Mouse (Mus musculus): ENCODE results near the gene Nexn. TPM values are rescaled to one million over a fixed set of nuclear protein-coding genes. Genes with fewer than 3 reads are reported as not detected.
"Not testable (repeated sequence)": the region's sequence is repeated elsewhere in the genome, so short reads cannot be mapped to it uniquely, and the experiment has no call there.

The Nexn gene
- polyA plus RNA-seq (2015; fragmentation: Nextera tagmentation; extraction: Ambion mirVana): 23.3 and 31.2 TPM in 2 replicates

GRCm38 (mm10) chr3:152266036-152266421 lies at the start of gene Nexn:
Nexn (minus strand) TSS chr3:152266350.
- H3K27me3 ChIP-seq (replicated peaks): no peaks in the 10 kb centered on the region
- H3K27ac ChIP-seq: peak within 1 kb of the TSS; percentile 77
- H3K4me1 ChIP-seq (replicated peaks): 0 out of 2 replicates have a peak, but pooled peaks cover 10% of the 10 kb centered on the region
- peak within 1 kb of the TSS; percentile 97 for H3K4me2 ChIP-seq (replicated peaks)
- WGBS: 11% methylated on average over 13 of the region's 13 CpGs
- H3K9ac ChIP-seq: peak within 1 kb of the TSS; percentile 81
- H3K36me3 ChIP-seq: no peaks in the 10 kb centered on the region
- no peaks in the 10 kb centered on the region for H3K9me3 ChIP-seq
- ATAC-seq: no peak; the same call in none of the 2 replicates
- H3K4me3 ChIP-seq (replicated peaks): peak within 1 kb of the TSS; percentile 59

GRCm38 (mm10) chr3:152315613-152316012 lies 49.5 kb upstream of the Nexn start:
- Histone ChIP-seq H3K9ac (no peak overlapping the region), H3K36me3 (no peaks in the 10 kb centered on the region), H3K9me3 (no peaks in the 10 kb centered on the region), H3K27me3 (replicated peaks) (no peaks in the 10 kb centered on the region), H3K4me3 (replicated peaks) (no peak overlapping the region), H3K4me1 (replicated peaks) (no peaks in the 10 kb centered on the region), H3K27ac (no peak overlapping the region), H3K4me2 (replicated peaks) (no peak overlapping the region)
- WGBS: 13% methylated on average over 7 of the region's 7 CpGs
- ATAC-seq: peak; percentile 91

GRCm38 (mm10) chr3:152314666-152315065 lies 48.5 kb upstream of the Nexn start:
- H3K27ac ChIP-seq; H3K9me3 ChIP-seq; H3K4me2 ChIP-seq (replicated peaks); H3K4me3 ChIP-seq (replicated peaks); H3K36me3 ChIP-seq; H3K27me3 ChIP-seq (replicated peaks); H3K9ac ChIP-seq; ATAC-seq; H3K4me1 ChIP-seq (replicated peaks): not testable (repeated sequence)
- 77% methylated on average over 14 of the region's 14 CpGs for WGBS

GRCm38 (mm10) chr3:152309250-152309645 lies 43.1 kb upstream of the Nexn start:
- H3K36me3 ChIP-seq: 0 out of 2 replicates have a peak, but pooled peaks cover 3% of the 10 kb centered on the region
- no peak overlapping the region for H3K9ac ChIP-seq
- WGBS: 75% methylated on average over 9 of the region's 9 CpGs
- no peak overlapping the region for H3K4me3 ChIP-seq (replicated peaks)
- no peak overlapping the region for H3K4me2 ChIP-seq (replicated peaks)
- H3K27ac ChIP-seq: peak overlapping the region; percentile 81
- ATAC-seq: peak; percentile 31
- H3K4me1 ChIP-seq (replicated peaks): peaks cover 22% of the 10 kb centered on the region
- no peaks in the 10 kb centered on the region for H3K27me3 ChIP-seq (replicated peaks)
- no peaks in the 10 kb centered on the region for H3K9me3 ChIP-seq

- H3K36me3 ChIP-seq: 0 out of 2 replicates have a peak, but pooled peaks cover 3% of the 10 kb centered on the region
- H3K27ac ChIP-seq: peak overlapping the region; percentile 81
- 0 out of 2 replicates have a peak overlapping the region, but pooled peaks have one; percentile 5 for H3K4me2 ChIP-seq (replicated peaks)
- 12% methylated on average over 10 of the region's 10 CpGs for WGBS
- H3K27me3 ChIP-seq (replicated peaks): no peaks in the 10 kb centered on the region
- H3K9ac ChIP-seq: no peak overlapping the region
- no peak overlapping the region for H3K4me3 ChIP-seq (replicated peaks)
- H3K4me1 ChIP-seq (replicated peaks): peaks cover 22% of the 10 kb centered on the region
- no peaks in the 10 kb centered on the region for H3K9me3 ChIP-seq
- ATAC-seq: peak; percentile 94
These were observed 42.5 kb upstream of the Nexn start for GRCm38 (mm10) chr3:152308485-152309249.

- Histone ChIP-seq H3K9ac (no peak overlapping the region), H3K27ac (no peak overlapping the region), H3K27me3 (replicated peaks) (no peaks in the 10 kb centered on the region), H3K9me3 (no peaks in the 10 kb centered on the region), H3K4me2 (replicated peaks) (no peak overlapping the region), H3K36me3 (0 out of 2 replicates have a peak, but pooled peaks cover 3% of the 10 kb centered on the region), H3K4me3 (replicated peaks) (no peak overlapping the region), H3K4me1 (replicated peaks) (peaks cover 26% of the 10 kb centered on the region)
- no peak for ATAC-seq
- WGBS: 83% methylated on average over 4 of the region's 4 CpGs
These were observed 39.8 kb upstream of the Nexn start for GRCm38 (mm10) chr3:152305971-152306370.

GRCm38 (mm10) chr3:152305080-152305479 lies 38.9 kb upstream of the Nexn start:
- H3K27ac ChIP-seq: peak overlapping the region; percentile 65; the same call in 1 of the 2 replicates
- ATAC-seq: no peak
- H3K4me3 ChIP-seq (replicated peaks): no peak overlapping the region
- WGBS: 59% methylated on average over 8 of the region's 8 CpGs
- H3K27me3 ChIP-seq (replicated peaks): no peaks in the 10 kb centered on the region
- no peak overlapping the region for H3K9ac ChIP-seq
- no peak overlapping the region for H3K4me2 ChIP-seq (replicated peaks)
- no peaks in the 10 kb centered on the region for H3K9me3 ChIP-seq
- 0 out of 2 replicates have a peak, but pooled peaks cover 3% of the 10 kb centered on the region for H3K36me3 ChIP-seq
- H3K4me1 ChIP-seq (replicated peaks): peaks cover 26% of the 10 kb centered on the region

- no peaks in the 10 kb centered on the region for H3K27me3 ChIP-seq (replicated peaks)
- peak overlapping the region; percentile 65 for H3K27ac ChIP-seq
- WGBS: 24% methylated on average over 6 of the region's 6 CpGs
- 0 out of 2 replicates have a peak, but pooled peaks cover 3% of the 10 kb centered on the region for H3K36me3 ChIP-seq
- peaks cover 17% of the 10 kb centered on the region for H3K4me1 ChIP-seq (replicated peaks)
- H3K4me2 ChIP-seq (replicated peaks): no peak overlapping the region
- peak; percentile 49 for ATAC-seq
- no peak overlapping the region for H3K9ac ChIP-seq
- H3K9me3 ChIP-seq: no peaks in the 10 kb centered on the region
- no peak overlapping the region for H3K4me3 ChIP-seq (replicated peaks)
These were observed 38.1 kb upstream of the Nexn start for GRCm38 (mm10) chr3:152304093-152304815.

GRCm38 (mm10) chr3:152302991-152303390 lies 36.8 kb upstream of the Nexn start:
- Histone ChIP-seq H3K9ac (no peak overlapping the region), H3K4me3 (replicated peaks) (no peak overlapping the region), H3K9me3 (no peaks in the 10 kb centered on the region), H3K36me3 (0 out of 2 replicates have a peak, but pooled peaks cover 3% of the 10 kb centered on the region), H3K27ac (no peak overlapping the region), H3K4me2 (replicated peaks) (no peak overlapping the region), H3K4me1 (replicated peaks) (peaks cover 8% of the 10 kb centered on the region; the same call in 1 of the 2 replicates), H3K27me3 (replicated peaks) (no peaks in the 10 kb centered on the region)
- WGBS: 69% methylated on average over 9 of the region's 9 CpGs
- ATAC-seq: no peak

- Histone ChIP-seq H3K4me1 (replicated peaks) (peaks cover 6% of the 10 kb centered on the region; the same call in 1 of the 2 replicates), H3K27me3 (replicated peaks) (no peaks in the 10 kb centered on the region), H3K9ac (no peak overlapping the region), H3K36me3 (0 out of 2 replicates have a peak, but pooled peaks cover 3% of the 10 kb centered on the region), H3K4me2 (replicated peaks) (no peak overlapping the region), H3K9me3 (no peaks in the 10 kb centered on the region), H3K4me3 (replicated peaks) (no peak overlapping the region), H3K27ac (no peak overlapping the region)
- ATAC-seq: no peak
- 88% methylated on average over 14 of the region's 14 CpGs for WGBS
These were observed 34.5 kb upstream of the Nexn start for GRCm38 (mm10) chr3:152300376-152301337.

- H3K4me3 ChIP-seq (replicated peaks): no peak overlapping the region
- ATAC-seq: no peak
- H3K27ac ChIP-seq: no peak overlapping the region
- 0 out of 2 replicates have a peak, but pooled peaks cover 8% of the 10 kb centered on the region for H3K4me1 ChIP-seq (replicated peaks)
- no peaks in the 10 kb centered on the region for H3K36me3 ChIP-seq
- H3K4me2 ChIP-seq (replicated peaks): no peak overlapping the region
- H3K9me3 ChIP-seq: no peaks in the 10 kb centered on the region
- H3K27me3 ChIP-seq (replicated peaks): no peaks in the 10 kb centered on the region
- 94% methylated on average over 5 of the region's 5 CpGs for WGBS
- no peak overlapping the region for H3K9ac ChIP-seq
These were observed 29.7 kb upstream of the Nexn start for GRCm38 (mm10) chr3:152295896-152296295.

All from intestine, embryonic 15.5 days (tissue).